Mouse (Mus musculus) thymus, postnatal 25 days (tissue): ENCODE results near the gene Tnxb.

Source experiments
- DNase-seq: peaks from one replicate; pipeline ENCODE4 v3.0.0; 2022

Gene Tnxb

GRCm38 (mm10) chr17:34660259-34660820 lies 10.0 kb upstream of the Tnxb start:
- DNase-seq, result no peak

DNA sequence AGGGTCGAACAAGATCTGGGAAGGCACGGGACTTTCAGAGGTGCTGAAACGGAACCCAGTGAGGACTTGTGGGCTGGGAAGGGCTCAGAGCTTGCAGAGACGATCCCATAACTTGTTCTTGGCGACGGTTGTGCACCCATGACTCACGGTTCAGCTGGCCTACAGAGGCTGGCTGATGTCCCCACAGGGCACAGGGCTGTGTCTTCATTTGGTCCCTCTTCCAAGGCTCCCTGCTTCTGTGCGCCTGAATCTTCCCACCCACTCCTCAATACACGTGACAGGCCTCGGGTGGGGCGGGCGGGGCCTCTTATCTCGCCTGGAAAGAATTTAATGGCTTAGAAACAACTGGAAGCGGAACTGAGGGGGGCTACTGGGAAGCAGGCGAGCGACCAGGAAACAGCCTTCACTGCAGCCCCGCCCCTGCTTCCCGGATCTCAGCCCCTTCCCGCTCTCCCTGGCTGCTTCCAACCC lies 9.2 kb upstream of the Tnxb start:
- DNase-seq, result no peak

DNA sequence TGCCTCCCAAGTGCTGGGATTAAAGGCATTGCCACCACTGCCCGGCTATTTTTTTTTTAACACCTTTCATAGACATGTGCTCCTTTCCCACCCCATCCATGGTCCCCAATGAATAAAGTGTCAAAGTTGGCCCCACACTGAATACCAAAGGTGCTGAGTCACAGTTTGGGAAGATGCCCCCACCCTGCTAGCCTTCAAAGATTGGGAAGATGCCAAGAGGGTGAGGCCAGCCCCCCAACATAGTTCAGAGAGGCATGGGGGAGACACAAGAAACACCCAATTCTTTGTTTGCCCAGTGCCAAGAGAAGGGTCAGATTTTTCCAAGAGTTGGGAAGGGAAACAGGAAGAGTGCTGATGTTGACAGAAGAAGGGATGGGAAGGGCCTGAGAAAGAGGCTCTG lies 7.9 kb upstream of the Tnxb start:
- no peak for DNase-seq

DNA sequence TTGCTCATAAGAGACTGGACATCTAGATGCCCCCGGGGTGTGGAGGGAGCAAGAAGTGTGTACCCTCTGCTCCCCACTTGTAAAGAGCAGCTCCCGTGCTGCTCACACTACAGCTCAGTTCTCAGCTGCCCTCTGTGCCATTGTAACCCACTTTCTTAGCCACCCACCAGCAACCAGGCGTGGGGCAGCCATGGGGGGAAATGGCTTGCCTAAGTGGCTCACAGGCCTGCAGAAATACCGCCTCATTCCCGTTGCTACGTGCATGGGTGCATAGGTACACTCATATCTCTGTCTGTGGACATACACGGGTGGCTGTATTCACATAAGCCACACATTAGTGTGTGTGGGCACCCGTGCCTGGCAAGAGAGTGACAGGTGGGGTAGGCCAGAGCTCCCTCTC lies 7.4 kb upstream of the Tnxb start:
- DNase-seq, result no peak

DNA sequence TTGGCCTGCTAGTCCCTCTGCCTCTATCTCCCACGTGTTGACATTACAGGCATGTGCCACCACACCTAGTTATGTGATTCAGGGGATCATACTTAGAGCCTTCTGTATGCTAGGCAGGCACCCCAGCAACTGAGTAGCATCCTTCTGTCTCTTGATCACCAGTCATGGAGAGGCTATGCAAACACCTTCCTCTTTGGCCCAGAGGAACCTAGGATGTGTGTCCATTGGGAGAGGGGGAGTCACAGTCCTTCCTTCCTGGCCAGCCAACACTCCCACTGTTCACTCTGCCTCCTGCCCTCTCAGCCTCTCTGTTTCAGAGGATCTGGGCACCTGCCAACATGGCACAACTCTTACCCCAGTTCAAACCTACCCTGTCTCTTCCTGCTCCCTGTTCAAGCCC lies 6.8 kb upstream of the Tnxb start:
- DNase-seq, result no peak

DNA sequence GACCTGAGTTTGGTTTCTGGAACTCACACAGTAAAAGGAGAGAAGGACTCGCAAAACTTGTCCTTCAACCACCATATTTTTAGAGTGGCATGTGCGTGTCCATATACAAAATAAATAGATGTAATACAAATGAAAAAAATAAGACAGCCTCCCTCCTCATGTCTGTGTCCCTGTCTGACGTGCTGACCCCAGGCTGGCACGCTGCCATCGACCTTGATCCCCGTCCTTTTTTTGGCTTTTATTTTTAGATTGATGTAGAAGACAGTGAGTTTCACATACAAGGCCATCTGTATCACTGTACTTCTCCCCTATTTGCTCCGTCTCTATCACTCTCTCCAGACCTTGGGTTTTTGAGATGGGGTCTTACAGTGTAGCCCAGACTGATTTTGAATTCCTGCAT lies 5.9 kb upstream of the Tnxb start:
- no peak for DNase-seq

- DNase-seq, result no peak
These were observed 1.1 kb downstream of the Tnxb start for GRCm38 (mm10) chr17:34671151-34672066.

DNA sequence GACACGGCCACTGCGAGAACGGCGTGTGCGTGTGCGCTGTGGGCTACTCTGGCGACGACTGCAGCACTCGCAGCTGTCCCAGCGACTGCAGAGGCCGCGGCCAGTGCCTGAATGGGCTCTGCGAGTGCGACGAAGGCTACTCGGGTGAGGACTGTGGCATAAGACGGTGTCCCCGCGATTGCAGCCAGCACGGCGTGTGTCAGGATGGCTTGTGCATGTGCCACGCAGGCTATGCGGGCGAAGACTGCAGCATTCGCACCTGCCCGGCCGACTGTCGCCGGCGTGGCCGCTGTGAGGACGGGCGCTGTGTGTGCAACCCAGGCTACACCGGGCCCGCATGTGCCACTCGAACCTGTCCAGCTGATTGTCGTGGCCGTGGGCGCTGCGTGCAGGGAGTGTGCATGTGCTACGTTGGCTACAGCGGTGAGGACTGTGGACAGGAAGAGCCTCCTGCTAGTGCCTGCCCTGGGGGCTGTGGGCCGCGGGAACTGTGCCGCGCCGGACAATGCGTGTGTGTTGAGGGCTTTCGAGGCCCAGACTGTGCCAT lies 2.0 kb downstream of the Tnxb start:
- no peak for DNase-seq

- DNase-seq, result no peak
These were observed 2.8 kb downstream of the Tnxb start for GRCm38 (mm10) chr17:34673139-34673538.

DNA sequence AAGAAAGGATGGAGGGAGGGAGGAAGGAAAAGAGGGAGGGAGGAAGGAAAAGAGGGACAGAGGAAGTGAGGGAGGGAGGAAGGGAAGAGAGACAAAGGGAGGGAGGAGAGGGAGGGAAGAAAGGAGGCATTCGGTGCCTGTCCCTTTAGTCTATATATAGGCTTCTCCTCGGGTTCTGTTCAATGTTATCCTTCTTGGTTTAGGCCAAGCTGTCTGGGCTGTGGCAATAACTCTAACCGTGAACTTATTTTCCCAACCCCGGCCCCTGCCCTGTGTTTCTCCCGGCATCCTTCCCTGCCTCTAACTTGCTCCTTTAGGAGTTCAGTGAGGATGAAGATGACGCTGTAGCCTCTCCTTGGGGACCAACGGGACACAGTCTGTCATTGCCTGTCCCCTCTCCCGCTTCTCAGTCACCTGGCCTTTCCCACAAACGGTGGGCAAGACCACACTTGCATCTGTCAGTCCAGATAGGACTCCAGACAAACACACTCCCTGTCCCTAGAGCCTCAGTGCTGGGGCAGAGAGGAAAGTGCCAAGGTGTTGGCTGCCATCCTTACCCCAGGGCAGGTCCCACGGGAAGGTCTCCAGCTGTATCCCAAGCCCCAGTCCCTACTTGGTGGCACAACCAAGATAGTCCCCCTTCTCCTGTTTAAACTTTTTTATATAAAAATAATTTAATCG lies 4.3 kb downstream of the Tnxb start:
- DNase-seq, result no peak

- DNase-seq, result no peak
These were observed 5.1 kb downstream of the Tnxb start for GRCm38 (mm10) chr17:34675205-34676092.

- no peak for DNase-seq
These were observed 5.7 kb downstream of the Tnxb start for GRCm38 (mm10) chr17:34676093-34676460.

DNA sequence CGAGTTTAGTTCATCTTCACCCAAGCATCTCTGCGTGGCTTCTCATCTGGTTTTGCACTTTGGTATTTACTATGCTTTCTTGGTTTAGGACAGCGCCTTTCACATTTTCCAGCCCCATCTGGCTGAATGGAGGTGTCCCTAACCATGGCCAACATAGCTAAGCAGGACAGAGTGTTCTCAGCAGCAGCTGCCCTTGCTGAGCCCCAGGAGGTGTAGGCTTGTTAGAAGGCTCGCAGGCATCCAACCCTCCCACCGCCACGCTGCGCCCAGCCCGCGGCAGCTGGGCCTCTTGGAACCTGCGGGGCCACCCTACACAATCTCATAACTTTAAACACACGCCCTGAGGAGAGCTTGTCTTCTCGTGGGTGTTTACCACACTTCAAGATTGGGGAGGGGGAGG lies 6.3 kb downstream of the Tnxb start:
- DNase-seq, result no peak

- no peak for DNase-seq
These were observed 9.9 kb downstream of the Tnxb start for GRCm38 (mm10) chr17:34680191-34680590.

GRCm38 (mm10) chr17:34680621-34681020 lies 10.3 kb downstream of the Tnxb start:
- no peak for DNase-seq

- no peak for DNase-seq
These were observed 10.8 kb downstream of the Tnxb start for GRCm38 (mm10) chr17:34681132-34681571.

GRCm38 (mm10) chr17:34681881-34682536 lies 11.7 kb downstream of the Tnxb start:
- no peak for DNase-seq

DNA sequence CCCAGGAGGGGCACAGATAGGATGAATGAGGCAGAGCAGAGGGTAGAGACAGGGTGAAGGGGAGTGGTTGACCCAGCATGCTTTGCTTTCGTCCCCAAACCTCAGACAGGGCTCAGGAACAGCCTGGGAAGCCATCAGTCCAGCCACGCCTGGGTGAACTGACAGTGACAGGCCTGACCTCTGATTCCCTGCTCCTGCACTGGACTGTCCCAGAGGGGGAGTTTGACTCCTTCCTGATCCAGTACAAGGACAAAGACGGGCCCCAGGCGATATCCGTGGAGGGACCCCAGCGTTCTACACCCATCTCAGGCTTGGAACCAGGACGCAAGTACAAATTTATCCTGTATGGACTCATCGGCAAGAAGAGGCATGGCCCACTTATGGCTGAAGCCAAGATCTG lies 12.8 kb downstream of the Tnxb start:
- DNase-seq, result no peak

DNA sequence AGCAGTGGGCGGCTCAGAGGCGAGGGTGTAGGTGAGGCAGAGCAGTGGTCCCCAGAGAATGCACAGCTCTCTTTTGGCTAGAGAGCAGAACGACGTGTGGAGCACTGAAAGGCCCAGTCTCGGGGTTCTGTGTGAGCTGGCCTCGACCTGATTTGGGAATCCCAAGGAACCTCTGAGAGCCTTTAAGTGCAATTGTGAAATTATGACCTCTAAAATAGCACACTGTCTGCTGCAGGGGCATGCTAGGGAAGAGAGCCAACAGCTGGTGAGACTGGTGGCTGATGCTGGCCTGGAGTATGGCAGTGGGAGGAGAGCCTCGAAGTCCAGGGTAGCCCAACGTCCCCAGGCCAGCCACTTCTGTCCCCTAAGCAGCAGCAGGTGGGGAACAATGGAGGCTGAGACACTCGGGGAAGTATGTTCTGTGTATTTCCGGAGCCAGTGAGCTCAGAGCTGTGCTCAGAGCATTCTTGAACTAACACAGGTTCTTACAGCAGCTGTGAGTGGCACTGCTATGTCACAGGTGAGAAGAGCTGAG lies 13.4 kb downstream of the Tnxb start:
- no peak for DNase-seq

DNA sequence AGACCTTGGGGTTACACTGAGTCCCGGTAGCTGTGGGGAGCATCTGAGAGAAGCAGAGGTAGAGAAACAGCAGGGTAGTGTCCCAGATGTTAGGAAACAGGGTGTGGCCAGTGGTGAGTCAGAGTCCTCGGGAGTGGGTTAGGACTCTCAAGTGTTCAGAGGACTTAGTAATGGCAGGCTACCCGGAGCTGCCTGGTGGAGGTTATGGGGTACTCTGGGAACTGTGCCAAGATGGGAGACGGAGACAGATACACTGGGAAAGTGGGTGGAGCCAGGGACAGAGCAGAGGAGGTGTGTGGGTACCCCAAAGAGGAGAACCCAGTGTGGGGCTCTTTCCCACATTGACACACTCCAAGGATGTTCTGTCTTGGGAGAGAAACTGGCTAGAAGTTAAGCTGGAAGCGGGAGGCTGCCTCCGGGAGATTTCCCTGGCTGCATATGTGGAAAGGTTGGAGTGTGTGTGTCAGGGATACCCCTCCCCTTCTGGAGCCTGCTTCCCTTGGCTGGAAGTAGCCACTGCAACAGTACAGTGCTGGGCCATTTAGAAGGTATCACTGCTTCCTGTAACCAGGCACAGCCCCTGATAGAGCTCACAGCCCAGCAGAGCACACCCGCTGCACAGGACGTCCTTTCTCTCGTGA lies 14.0 kb downstream of the Tnxb start:
- no peak for DNase-seq
